Mouse (Mus musculus): ENCODE measurements at regions not wholly inside any gene's neighbourhood (a gene's known extent, or its start where the extent isn't known, plus 50 kb on each side); places are given as distances from the start of the nearest gene placed in this dataset.
A peak's percentile ranks its signal among the peaks of the same experiment; 100 is the strongest.

GRCm38 (mm10) chr13:37514641-37515305 is 169.8 kb downstream of the Ly86 start:
- peaks cover 26% of the 10 kb centered on the region for H3K4me1 ChIP-seq
- H3K9me3 ChIP-seq (replicated peaks) = no peaks in the 10 kb centered on the region
- peak overlapping the region; percentile 44 for H3K4me2 ChIP-seq
- no peak overlapping the region for H3K9ac ChIP-seq
- no peaks in the 10 kb centered on the region for H3K36me3 ChIP-seq
- H3K27ac ChIP-seq = peak overlapping the region; percentile 67; the same call in 1 of the 2 replicates
- H3K4me3 ChIP-seq = no peak overlapping the region
- no peak for ATAC-seq
- H3K27me3 ChIP-seq (replicated peaks) = peaks cover 6% of the 10 kb centered on the region
- 52% methylated on average over 12 of the region's 12 CpGs for WGBS (ENCODE audit: insufficient replicate concordance)

GRCm38 (mm10) chr13:37517055-37517807 is 172.2 kb downstream of the Ly86 start:
- Histone ChIP-seq H3K9ac (no peak overlapping the region), H3K27ac (no peak overlapping the region), H3K9me3 (replicated peaks) (no peaks in the 10 kb centered on the region), H3K27me3 (replicated peaks) (peaks cover 6% of the 10 kb centered on the region; the same call in 1 of the 2 replicates), H3K4me3 (no peak overlapping the region), H3K36me3 (no peaks in the 10 kb centered on the region), H3K4me1 (peaks cover 18% of the 10 kb centered on the region), H3K4me2 (no peak overlapping the region)
- no peak for ATAC-seq
- WGBS (ENCODE audit: insufficient replicate concordance) = 62% methylated on average over 14 of the region's 14 CpGs

- Histone ChIP-seq H3K27me3 (replicated peaks) (no peaks in the 10 kb centered on the region; the same call in 1 of the 2 replicates), H3K4me1 (0 out of 2 replicates have a peak, but pooled peaks cover 4% of the 10 kb centered on the region), H3K36me3 (no peaks in the 10 kb centered on the region), H3K9me3 (replicated peaks) (no peaks in the 10 kb centered on the region), H3K4me3 (no peak overlapping the region), H3K27ac (no peak overlapping the region), H3K4me2 (no peak overlapping the region), H3K9ac (no peak overlapping the region)
- ATAC-seq = no peak
- 51% methylated on average over 3 of the region's 3 CpGs for WGBS (ENCODE audit: insufficient replicate concordance)
These were observed 174.9 kb downstream of the Ly86 start for GRCm38 (mm10) chr13:37519948-37520347.

- H3K9ac ChIP-seq = no peak overlapping the region
- H3K4me3 ChIP-seq = no peak overlapping the region
- no peak for ATAC-seq
- H3K4me2 ChIP-seq = no peak overlapping the region
- no peak overlapping the region for H3K27ac ChIP-seq
- H3K4me1 ChIP-seq = 0 out of 2 replicates have a peak, but pooled peaks cover 5% of the 10 kb centered on the region
- 75% methylated on average over 15 of the region's 15 CpGs for WGBS (ENCODE audit: insufficient replicate concordance)
- H3K36me3 ChIP-seq = no peaks in the 10 kb centered on the region
- H3K27me3 ChIP-seq (replicated peaks) = no peaks in the 10 kb centered on the region
- no peaks in the 10 kb centered on the region for H3K9me3 ChIP-seq (replicated peaks)
These were observed 180.2 kb downstream of the Ly86 start for GRCm38 (mm10) chr13:37525097-37525726.

GRCm38 (mm10) chr13:37526102-37526501 is 181.1 kb downstream of the Ly86 start:
- Histone ChIP-seq H3K27me3 (replicated peaks) (no peaks in the 10 kb centered on the region), H3K4me3 (no peak overlapping the region), H3K9ac (no peak overlapping the region), H3K27ac (no peak overlapping the region), H3K36me3 (no peaks in the 10 kb centered on the region), H3K4me1 (0 out of 2 replicates have a peak, but pooled peaks cover 5% of the 10 kb centered on the region), H3K9me3 (replicated peaks) (no peaks in the 10 kb centered on the region), H3K4me2 (no peak overlapping the region)
- WGBS (ENCODE audit: insufficient replicate concordance) = 57% methylated on average over 8 of the region's 8 CpGs
- ATAC-seq = no peak

GRCm38 (mm10) chr13:37528380-37528779 is 183.4 kb downstream of the Ly86 start:
- H3K4me3 ChIP-seq = no peak overlapping the region
- no peak for ATAC-seq
- no peaks in the 10 kb centered on the region for H3K9me3 ChIP-seq (replicated peaks)
- H3K27ac ChIP-seq = no peak overlapping the region
- no peaks in the 10 kb centered on the region for H3K27me3 ChIP-seq (replicated peaks)
- H3K4me2 ChIP-seq = no peak overlapping the region
- no peak overlapping the region for H3K9ac ChIP-seq
- H3K4me1 ChIP-seq = 0 out of 2 replicates have a peak, but pooled peaks cover 8% of the 10 kb centered on the region
- WGBS (ENCODE audit: insufficient replicate concordance) = 46% methylated on average over 9 of the region's 9 CpGs
- H3K36me3 ChIP-seq = no peaks in the 10 kb centered on the region

- no peaks in the 10 kb centered on the region for H3K9me3 ChIP-seq (replicated peaks)
- no peaks in the 10 kb centered on the region for H3K27me3 ChIP-seq (replicated peaks)
- no peak overlapping the region for H3K9ac ChIP-seq
- H3K4me1 ChIP-seq = 0 out of 2 replicates have a peak, but pooled peaks cover 8% of the 10 kb centered on the region
- no peak overlapping the region for H3K4me3 ChIP-seq
- no peak overlapping the region for H3K27ac ChIP-seq
- H3K36me3 ChIP-seq = no peaks in the 10 kb centered on the region
- no peak overlapping the region for H3K4me2 ChIP-seq
- no peak for ATAC-seq
- WGBS (ENCODE audit: insufficient replicate concordance) = 57% methylated on average over 7 of the region's 7 CpGs
These were observed 183.9 kb downstream of the Ly86 start for GRCm38 (mm10) chr13:37528876-37529275.

GRCm38 (mm10) chr13:37531512-37532183 is 186.6 kb downstream of the Ly86 start:
- Histone ChIP-seq H3K4me1 (0 out of 2 replicates have a peak, but pooled peaks cover 3% of the 10 kb centered on the region), H3K27me3 (replicated peaks) (no peaks in the 10 kb centered on the region), H3K4me2 (no peak overlapping the region), H3K9me3 (replicated peaks) (no peaks in the 10 kb centered on the region), H3K27ac (no peak overlapping the region), H3K4me3 (no peak overlapping the region), H3K9ac (no peak overlapping the region), H3K36me3 (no peaks in the 10 kb centered on the region)
- 61% methylated on average over 8 of the region's 8 CpGs for WGBS (ENCODE audit: insufficient replicate concordance)
- ATAC-seq = no peak

- no peak for ATAC-seq
- WGBS (ENCODE audit: insufficient replicate concordance) = 62% methylated on average over 7 of the region's 7 CpGs
- H3K9me3 ChIP-seq (replicated peaks) = no peaks in the 10 kb centered on the region
- no peak overlapping the region for H3K4me3 ChIP-seq
- H3K27me3 ChIP-seq (replicated peaks) = no peaks in the 10 kb centered on the region
- no peak overlapping the region for H3K9ac ChIP-seq
- H3K27ac ChIP-seq = no peak overlapping the region
- no peaks in the 10 kb centered on the region for H3K36me3 ChIP-seq
- H3K4me2 ChIP-seq = no peak overlapping the region
- H3K4me1 ChIP-seq = peaks cover 8% of the 10 kb centered on the region
These were observed 187.7 kb downstream of the Ly86 start for GRCm38 (mm10) chr13:37532596-37533170.

- Histone ChIP-seq H3K27me3 (replicated peaks) (no peaks in the 10 kb centered on the region), H3K4me2 (no peak overlapping the region), H3K9ac (no peak overlapping the region), H3K4me3 (no peak overlapping the region), H3K27ac (no peak overlapping the region), H3K4me1 (peaks cover 17% of the 10 kb centered on the region), H3K9me3 (replicated peaks) (no peaks in the 10 kb centered on the region), H3K36me3 (no peaks in the 10 kb centered on the region)
- ATAC-seq = no peak
- WGBS (ENCODE audit: insufficient replicate concordance) = 63% methylated on average over 4 of the region's 4 CpGs
These were observed 188.8 kb downstream of the Ly86 start for GRCm38 (mm10) chr13:37533851-37534250.

- Histone ChIP-seq H3K9me3 (replicated peaks) (no peaks in the 10 kb centered on the region), H3K27me3 (replicated peaks) (no peaks in the 10 kb centered on the region), H3K27ac (peak overlapping the region; percentile 73), H3K4me3 (no peak overlapping the region), H3K9ac (no peak overlapping the region), H3K36me3 (no peaks in the 10 kb centered on the region), H3K4me2 (no peak overlapping the region), H3K4me1 (peaks cover 30% of the 10 kb centered on the region)
- ATAC-seq = no peak; the same call in 1 of the 2 replicates
- 22% methylated on average over 6 of the region's 6 CpGs for WGBS (ENCODE audit: insufficient replicate concordance)
These were observed 192.3 kb downstream of the Ly86 start for GRCm38 (mm10) chr13:37537330-37537729.
